Mouse (Mus musculus) T-helper 2 cell (primary cell): ENCODE measurements at regions not wholly inside any gene's neighbourhood (a gene's known extent, or its start where the extent isn't known, plus 50 kb on each side); places are given as distances from the start of the nearest gene placed in this dataset.

Experiments used
- in situ Hi-C: fragments of 300-600 bp; cut with MboI, MseI; formaldehyde crosslinking; loops from one replicate; pipeline ENCODE4 v1.15.1; 2025; ENCODE audit warnings: high pct_unique_total_duplicates

DNA sequence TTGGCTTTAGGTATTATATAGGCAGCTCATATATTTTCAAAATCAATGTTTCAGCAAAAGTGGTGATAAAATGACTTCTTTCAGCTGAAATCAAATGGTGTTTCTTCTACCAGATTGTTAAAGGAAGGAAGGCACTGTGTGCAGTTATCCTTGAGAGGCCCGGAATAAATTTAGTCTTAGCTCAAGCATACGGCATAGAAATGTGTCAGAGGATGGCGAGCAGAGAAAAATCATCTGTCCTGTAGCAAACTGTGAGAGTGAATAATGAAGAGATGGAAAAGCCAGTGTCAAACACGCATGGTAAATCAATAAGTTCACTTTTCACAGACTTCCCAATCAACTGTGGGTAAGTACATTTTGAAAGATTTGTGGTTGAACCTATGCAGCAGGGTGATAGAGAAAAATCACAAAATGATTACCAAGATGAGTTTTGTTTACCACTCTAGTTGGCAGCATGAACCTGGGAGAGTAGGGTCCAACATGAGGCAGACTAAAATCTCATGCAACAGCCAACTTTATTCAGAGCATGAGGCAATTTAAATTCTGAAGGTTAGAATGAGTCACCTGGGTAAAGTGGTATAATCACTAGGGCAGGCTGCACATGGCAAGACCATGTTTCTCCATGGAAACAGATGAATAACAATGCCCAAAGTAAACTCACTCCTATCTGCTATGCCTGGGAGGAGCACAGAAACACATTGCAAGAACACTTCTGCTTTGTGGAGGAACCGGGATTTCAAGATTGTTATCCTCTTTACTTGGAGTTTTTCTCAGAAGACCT, 55.7 kb downstream of the AI429214 start:
- in situ Hi-C loops = no loop called here

DNA sequence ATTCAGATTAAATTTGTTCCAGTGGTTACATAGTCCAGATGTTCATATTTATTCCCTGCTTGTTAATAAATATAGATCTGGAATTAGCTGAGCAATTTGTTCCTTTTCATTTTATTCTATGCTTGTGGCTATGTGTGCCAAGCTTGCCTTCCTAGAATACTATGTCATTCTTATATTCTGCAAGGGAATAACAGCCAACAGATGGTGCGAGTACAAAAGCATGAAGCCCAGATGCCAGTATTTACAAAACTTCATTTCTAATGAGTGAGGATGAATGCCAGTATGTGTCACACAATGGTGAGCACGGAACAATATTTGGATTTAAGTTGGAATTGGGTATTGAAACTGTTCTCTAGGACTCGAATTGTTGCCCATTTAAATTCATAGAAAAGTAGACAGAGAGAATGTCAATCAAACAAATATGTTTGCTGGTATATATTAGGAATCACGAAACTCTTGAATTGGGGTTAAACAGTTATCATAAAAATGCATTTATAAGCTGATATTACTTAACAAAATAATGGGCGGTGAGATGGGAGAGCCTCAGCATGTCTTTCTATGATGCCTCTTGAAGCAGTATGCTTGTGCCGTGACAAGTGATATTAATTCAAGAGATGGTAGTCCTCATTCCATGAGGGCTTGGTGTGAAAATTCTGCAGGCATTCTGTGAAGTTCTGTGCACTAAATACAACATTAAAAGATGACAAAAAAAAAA, 56.7 kb downstream of the AI429214 start:
- in situ Hi-C loops = loop anchor here (10.0 kb wide), 1 partner anchor 515 kb away; no protein-coding TSS in a partner anchor

DNA sequence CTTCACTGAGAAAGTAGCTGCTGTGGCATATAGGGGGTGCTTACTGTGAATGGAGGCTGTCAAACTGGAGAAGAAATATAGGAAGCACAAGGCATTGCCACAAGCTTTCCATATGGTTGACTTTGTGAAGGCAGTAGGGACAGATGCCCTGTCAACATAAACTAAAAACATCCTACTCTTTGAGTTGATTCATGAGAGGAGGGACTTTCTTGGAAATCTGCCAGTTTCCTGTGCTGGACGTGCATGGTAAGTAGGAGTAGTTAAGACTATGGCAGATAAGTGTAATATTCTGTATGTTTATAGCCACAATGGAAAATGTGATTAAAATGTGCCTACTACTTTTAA, 57.3 kb downstream of the AI429214 start:
- in situ Hi-C loops = loop anchor here (10.0 kb wide), 1 partner anchor 516 kb away; no protein-coding TSS in a partner anchor

DNA sequence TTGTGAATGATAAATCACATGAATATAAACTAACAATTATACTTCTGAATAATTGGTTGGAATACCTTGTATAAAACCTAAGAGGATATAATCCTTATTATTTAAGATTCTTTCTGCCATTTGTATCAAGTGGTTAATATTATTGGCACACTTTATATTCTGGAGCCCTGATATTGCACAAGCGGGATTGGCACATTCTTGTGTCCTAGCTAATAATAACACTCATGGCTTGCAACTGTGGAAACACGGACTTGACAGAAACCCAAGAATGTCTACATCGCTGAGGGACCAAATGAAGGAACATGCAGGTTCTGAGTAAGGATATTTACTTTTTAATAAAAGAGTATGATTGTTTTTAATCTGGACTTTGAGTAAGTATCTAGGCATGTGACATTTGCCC, 63.0 kb downstream of the AI429214 start:
- in situ Hi-C loops = loop anchor here (10.0 kb wide), 1 partner anchor 522 kb away; no protein-coding TSS in a partner anchor

DNA sequence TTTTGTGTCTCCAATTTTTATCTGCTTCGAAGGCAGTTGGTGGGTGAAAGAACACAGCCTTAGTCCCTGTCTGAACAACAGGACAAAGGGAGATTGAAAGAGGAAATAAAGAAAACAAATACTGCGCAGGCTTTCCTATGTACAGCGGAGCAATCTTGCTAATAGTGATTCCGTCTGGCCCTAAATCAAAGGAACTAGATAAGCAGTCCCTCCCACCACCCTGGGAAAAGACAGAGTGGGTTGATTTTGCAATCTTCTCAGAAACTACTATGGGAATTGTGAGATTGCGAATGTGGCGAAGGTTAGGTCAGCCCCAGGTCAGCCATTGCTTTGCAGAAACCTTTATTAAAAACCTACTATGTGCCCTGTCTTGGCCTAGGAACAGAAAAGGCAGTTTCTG, 65.0 kb downstream of the AI429214 start:
- in situ Hi-C loops = loop anchor here (10.0 kb wide), 1 partner anchor 524 kb away; no protein-coding TSS in a partner anchor

DNA sequence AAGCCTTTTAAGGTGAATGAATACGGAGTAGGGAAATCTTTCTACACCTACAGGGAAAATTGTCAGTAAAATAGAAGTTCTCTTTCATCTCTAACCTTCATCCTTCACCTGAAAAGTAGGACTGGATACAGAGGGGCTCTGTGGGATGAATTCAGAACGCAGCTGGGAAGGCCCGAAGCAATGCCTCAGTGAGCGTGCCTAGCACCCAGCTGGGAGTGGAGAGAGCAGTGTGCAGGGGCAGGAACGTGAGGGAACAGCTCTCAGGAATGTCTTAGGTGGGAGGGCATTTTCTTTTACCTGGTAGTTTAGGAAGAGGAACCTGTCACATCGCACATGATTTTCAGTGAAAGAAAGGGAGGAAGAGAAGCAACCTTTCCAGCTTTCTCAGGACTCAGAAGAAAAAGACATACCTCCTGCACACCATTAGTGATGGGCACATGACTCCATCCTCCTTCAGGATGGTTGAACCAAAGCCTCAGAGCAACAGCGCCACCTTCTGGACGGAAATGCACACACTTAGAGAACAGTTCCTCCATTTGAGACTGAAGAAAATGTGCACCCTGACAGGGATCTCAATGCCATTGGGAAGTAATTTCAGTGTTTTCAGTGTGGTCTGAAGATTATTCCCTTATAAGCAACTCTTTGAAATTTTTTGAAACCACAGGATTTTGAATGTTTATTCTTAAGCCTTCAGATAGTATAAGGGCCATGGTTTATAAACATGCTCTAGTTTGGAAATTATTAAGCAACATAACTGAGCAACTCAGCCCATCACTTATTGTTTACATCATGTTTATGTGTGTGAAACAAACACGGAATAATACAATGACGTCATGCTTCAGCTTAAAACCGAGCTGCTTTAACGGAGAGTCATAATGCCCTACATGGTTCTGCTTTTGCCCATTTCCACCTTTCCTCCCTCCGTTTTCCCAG, 68.9 kb downstream of the AI429214 start:
- in situ Hi-C loops = loop anchor here (5.0 kb wide), 1 partner anchor 225 kb away; no protein-coding TSS in a partner anchor

DNA sequence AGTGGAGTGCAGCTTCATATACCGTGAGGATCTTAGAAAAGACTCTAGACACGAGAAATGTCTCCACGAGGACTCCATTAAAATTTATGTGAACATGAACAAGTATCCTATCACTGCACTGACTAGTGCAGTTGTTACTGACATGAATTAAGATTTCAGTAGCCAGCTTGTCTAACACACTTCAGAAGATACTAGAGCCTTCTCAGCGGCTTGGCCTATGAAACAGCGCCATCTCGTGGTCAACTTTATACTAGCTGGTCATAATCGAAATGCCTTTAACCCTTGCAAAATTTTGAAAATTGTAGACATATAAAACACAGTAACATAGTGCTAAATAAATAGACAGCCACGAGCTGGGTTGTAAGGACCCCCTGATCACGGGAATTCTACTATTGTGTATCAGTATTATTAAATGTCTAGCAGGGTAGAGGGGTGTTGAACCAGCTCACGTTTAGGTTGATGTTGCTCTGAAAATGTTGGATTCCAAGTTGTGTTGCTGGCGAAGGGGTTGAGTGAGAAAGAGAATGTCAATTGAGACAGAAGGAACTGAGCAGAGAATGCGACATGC, 70.4 kb downstream of the AI429214 start:
- in situ Hi-C loops = loop anchor here (5.0 kb wide), 1 partner anchor 227 kb away; no protein-coding TSS in a partner anchor

DNA sequence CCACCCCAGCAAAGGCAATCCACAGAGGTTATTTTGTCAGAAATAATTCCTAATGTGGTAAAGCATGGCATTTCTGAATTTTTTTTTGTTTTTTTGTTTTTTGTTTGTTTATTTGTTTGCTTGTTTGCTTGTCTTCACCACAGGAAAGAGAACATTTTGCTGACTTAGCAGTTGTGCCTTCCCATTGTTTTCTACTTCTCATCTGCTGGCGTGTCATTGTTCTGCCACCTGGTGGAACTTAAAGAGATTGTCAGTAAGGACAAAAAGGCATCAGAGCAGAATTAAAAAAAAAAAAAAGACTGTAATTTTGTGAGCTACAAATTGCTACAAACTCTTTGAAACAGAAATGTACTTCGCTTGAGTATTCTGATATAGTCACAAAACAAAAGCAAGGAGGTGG, 79.5 kb downstream of the AI429214 start:
- in situ Hi-C loops = no loop called here

DNA sequence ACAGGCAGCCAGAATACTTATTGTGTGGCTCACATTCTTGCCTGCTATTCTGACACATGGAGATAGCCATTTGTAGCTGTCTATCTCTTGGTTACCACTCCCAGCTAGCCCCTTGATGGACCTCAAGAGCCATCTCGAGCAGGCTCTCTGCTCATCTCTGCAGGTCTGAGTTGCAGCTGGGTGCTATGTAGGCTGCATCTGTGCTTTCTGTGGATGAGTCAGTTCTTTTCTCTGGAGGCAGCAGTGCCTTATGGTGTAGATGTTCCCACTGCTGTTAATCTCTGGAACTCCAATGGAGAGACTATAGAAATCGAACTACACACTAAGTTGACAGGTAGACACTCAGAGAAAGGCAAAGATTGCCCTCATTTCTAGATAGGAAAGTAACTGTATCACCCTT, 106.3 kb downstream of the AI429214 start:
- in situ Hi-C loops = no loop called here

DNA sequence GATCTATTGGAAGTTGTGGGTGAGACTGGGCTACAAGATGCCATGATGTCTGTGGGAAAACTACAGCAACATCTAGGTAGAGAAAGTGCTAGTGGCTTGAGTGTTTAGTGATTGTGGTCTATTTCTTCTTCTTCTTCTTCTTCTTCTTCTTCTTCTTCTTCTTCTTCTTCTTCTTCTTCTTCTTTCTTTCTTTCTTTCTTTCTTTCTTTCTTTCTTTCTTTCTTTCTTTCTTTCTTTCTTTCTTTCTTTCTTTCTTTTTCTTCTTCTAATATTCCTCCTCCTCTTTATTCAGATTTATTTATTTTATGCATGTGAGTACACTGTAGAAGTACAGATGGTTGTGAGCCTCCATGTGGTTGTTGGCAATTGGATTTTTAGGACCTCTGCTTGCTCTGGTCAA, 119.0 kb downstream of the AI429214 start:
- in situ Hi-C loops = loop anchor here (10.0 kb wide), 1 partner anchor 1312 kb away; no protein-coding TSS in a partner anchor

DNA sequence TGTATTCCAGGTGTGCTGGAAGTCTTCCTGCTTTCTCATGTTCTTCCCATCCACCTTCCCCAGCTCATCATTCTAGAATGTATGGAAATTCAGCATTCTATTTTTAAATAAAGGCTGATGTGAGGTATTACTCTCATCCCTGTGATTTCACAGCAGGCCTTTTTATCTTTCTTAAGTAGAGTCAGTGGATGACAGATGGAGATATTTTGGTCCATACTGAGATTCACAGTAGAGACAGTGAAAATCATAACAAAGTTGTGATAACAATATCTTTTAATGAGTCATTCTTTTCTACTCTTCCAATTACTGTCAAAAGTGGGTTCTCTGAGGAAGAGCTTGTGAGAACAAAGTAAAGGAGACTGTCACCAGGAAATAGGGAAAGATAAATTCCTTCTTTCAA, 132.4 kb downstream of the AI429214 start:
- in situ Hi-C loops = no loop called here

DNA sequence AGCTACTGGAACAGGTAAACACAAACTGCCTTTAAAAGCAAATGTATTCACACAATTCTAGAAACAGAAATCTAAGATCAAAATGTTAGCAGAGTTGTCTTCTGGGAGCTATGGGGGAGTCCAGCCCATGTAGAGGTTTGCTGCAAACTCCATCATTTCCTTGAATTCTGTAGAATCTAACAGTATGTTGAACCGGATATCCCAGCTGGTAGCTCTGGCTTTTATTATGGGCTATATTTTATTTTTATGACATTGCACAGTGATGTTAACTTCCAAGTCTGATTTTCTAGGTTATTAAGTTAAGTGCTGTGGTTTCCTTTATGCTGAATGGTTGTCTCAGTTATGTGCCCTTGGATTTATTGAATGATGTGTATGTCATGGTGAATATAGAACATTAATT, 136.3 kb downstream of the AI429214 start:
- in situ Hi-C loops = no loop called here

DNA sequence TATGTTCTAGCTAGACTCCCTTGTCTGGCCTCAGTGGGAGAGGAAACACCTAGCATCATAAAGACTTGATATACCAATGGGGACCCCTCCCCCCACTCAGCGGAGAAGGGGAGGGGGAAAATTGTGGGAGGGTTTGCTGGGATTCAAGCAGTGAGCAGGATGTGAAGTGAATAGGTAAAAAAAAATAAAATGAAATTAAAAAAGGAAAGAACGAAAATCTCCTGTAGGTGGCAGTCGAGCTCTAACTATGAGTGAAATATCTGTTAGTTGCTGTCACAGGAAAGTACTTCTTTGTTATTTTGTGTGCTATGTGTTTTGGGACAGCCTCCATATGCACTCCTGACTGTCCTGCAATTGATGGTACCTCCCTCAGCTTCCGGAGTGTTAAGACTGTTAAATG, 138.6 kb downstream of the AI429214 start:
- in situ Hi-C loops = no loop called here

DNA sequence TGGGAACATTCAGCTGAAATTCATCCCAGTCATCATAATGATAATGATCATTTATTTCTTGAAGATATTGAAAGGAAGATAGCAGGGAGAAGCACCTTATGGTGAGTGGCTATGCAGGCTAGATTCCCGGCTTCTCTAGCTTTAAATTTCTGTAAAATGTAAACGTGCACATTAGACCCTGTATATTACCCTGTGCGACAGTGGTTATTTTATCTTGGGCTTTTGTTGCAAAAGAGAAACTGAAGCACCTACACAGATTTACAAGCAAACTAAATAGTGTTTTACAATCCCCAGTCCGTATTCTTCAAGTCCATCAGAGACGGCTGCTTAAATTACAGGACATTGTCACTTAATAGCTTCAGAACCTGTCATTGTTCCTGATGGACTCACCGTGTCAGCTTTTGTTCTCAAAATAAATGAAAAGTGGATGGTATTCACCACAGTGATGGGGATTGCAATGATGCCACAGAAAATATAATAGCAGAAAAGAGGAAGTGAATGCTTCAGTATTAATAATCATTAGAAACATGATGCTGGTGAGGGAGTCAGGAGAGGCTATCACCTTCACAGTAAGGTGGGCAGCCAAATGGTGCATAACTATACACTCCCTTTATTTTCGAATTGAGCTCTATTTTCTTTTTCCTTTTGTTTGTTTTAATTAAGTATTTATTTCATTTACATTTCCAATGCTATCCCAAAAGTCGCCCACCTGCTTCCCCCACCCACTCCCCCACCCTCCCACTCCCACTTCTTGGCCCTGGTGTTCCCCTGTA, 141.0 kb downstream of the AI429214 start:
- in situ Hi-C loops = no loop called here

DNA sequence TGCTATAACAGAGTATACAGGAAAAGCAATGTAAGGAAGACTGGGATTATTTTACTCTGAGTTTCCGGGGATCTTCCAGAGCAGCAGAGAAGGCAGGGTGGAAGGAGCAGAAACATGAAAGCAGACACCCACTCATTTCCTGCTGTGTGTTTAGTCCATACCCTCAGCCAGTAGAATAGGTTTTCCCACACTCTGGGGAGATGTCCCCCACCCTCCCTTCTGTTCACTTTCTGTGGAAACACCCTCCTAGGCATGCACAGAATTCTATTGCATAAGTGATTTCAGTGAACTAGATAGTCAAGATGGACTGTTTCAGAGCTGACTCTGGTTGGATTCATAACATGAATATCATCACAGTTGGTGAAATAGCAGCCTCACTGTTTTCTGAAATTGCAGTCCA, 156.9 kb downstream of the AI429214 start:
- in situ Hi-C loops = no loop called here

DNA sequence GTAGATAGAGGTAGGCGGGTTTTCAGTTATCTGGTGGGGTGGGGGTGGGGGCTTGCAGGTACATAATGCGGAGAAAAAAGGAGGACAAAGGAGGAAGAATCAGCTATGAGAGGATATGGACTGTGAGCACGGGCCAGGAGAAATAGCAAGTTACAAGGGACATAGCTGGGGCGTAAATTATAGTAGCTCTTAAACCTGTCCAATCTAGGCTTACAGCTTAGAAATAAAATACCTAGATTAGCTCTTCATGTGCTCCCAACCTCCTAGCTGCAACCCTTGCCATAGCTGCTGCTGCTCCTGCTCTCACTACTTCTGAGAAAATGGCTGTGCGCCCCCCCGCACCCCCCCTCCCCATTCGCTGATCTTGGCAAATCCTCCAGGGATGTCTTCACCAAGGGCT, 161.0 kb downstream of the AI429214 start:
- in situ Hi-C loops = no loop called here

DNA sequence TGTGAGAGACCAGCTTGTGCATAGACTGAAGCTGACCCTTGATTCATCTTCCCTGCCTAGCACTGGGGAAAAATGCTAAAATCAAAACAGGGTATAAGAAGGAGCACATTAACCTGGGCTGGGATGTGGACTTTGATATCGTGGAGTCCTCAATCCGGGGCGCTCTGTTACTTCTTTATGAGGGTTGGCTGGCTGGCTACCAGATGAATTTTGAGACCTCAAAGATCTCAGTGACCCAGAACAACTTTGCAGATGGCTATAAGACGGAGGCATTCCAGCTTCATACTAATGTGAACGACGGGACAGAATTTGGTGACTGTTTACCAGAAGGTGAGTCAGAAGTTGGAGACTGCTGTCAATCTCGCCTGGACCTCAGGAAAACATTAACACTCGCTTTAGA, 161.5 kb downstream of the AI429214 start:
- in situ Hi-C loops = no loop called here

DNA sequence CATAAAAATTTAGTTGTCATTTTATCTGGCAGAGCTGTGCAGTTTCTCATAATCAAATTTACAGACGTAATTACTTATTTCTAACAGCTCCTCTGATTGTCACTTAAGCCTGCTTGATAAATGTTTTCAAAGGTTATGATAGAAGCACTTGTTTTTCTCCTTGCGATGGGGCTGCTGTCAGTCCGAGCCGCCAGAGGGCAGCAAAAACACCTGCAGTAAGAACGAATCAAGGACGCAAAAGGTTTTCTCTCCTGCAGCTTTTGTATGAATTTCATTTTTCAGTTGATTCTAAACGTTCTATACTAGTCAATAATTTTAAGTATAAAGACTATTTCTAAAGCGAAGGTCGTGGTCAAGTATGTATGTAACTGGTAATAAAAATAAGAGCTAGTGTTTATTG, 166.1 kb downstream of the AI429214 start:
- in situ Hi-C loops = no loop called here

DNA sequence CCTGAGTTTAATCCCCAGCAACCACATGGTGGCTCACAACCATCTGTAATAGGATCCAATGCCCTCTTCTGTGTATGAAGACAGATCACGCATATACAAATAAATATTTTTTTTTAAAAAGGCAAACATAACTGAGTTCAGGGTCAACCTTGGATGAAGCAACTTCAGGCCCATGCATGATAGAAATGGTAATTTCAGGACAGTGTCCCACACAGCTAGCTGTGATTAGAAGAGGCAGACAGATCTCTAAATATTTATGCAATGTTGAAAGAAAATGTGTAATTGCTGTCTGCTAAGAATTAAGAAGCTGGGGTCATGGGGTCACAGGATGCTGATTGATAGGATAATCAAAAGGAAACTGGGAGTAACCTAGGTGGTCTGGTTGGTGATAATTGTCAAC, 203.5 kb downstream of the AI429214 start:
- in situ Hi-C loops = no loop called here

DNA sequence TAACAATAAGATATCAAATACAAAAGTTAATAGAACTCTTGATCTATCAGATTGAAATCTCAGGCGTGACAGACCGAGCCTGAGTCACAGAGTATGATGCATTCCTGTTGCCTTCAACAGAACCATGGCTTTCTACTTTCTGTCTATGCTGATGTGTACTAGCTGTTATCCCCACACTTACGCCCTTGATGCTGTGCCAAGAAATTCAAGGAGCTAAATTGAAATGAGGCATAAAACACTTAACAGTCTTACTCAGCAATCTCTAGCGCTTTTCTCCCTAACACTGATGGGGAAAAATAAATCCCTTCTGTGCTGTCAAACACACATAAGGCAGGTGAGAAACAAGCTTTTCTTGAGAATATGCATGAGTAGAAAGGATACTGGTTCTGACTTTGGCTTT, 222.5 kb downstream of the AI429214 start:
- in situ Hi-C loops = no loop called here

DNA sequence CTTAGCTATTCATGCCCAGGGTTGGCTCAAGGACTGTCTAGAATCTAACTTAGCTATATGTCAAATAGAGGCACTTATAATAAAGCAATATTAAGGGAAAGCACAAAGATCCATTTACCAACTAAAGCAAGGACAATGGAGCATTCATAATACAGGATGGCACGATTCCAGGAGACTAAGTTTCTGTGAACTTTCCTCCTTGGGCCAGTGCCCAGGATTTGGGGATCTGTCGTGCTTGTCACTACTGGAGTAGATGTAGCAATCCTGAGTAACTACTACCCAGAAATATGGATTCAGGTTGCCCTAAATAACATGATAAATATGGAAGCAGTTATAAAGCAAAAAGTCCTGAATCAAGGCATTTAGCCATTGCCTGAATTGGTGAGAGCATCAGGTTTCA, 233.7 kb downstream of the AI429214 start:
- in situ Hi-C loops = no loop called here
